Mouse (Mus musculus) intestine, postnatal 0 days (tissue): ENCODE data around the gene Bach1. TPM values are rescaled to one million over a fixed set of nuclear protein-coding genes. Genes with fewer than 3 reads are reported as not detected.

ENCODE experiments used
- ATAC-seq: fragments of 200-750 bp; cut with Nextera tagmentation; 2 replicates; pipeline ENCODE4 v1.8.0; 2017; ENCODE audit warnings: mild to moderate bottlenecking, moderate TSS enrichment, moderate library complexity
- H3K27ac ChIP-seq: fragments of 300-500 bp; sonication (generic); 2 replicates; pipeline ENCODE4 v1.5.1; 2014; ENCODE audit warnings: mild to moderate bottlenecking, low read depth, low read length, moderate library complexity
- H3K27me3 ChIP-seq: fragments of 300-500 bp; sonication (generic); replicated peaks from 2 replicates; pipeline ENCODE4 v1.6.1; 2014; ENCODE audit warnings: low read length, mixed read lengths; ENCODE audit not compliant: control insufficient read depth, insufficient read depth
- H3K36me3 ChIP-seq: fragments of 300-500 bp; sonication (generic); 2 replicates; pipeline ENCODE4 v1.6.1; 2014; ENCODE audit warnings: mild to moderate bottlenecking, moderate library complexity; ENCODE audit not compliant: control insufficient read depth, insufficient read depth
- H3K4me1 ChIP-seq: fragments of 300-500 bp; sonication (generic); replicated peaks from 2 replicates; pipeline ENCODE4 v1.6.1; 2014; ENCODE audit warnings: antibody characterized with exemption, low read length, mixed read lengths; ENCODE audit not compliant: control insufficient read depth, insufficient read depth
- H3K4me2 ChIP-seq: fragments of 300-500 bp; sonication (generic); replicated peaks from 2 replicates; pipeline ENCODE4 v1.6.1; 2014; ENCODE audit warnings: low read depth, mild to moderate bottlenecking, moderate library complexity
- H3K4me3 ChIP-seq: fragments of 300-500 bp; sonication (generic); 2 replicates; pipeline ENCODE4 v1.5.1; 2014; ENCODE audit warnings: low read depth, low read length
- H3K9ac ChIP-seq: fragments of 300-500 bp; sonication (generic); 2 replicates; pipeline ENCODE4 v1.6.1; 2014; ENCODE audit warnings: mild to moderate bottlenecking, low read depth, low read length
- H3K9me3 ChIP-seq: fragments of 300-500 bp; sonication (generic); 2 replicates; pipeline ENCODE4 v1.6.1; 2016; ENCODE audit warnings: mixed run types; ENCODE audit not compliant: control insufficient read depth
- CTCF ChIP-seq: sonication (generic); IDR thresholded peaks from 2 replicates; pipeline ENCODE4 v1.5.1; 2016; ENCODE audit warnings: low read depth, mild to moderate bottlenecking, control low read depth, antibody characterized with exemption, moderate library complexity
- WGBS: fragments of 180-500 bp; shearing (Covaris S2); extraction: QIAGEN DNeasy Blood & Tissue Kit; methylation state at CpG from one replicate; pipeline ENCODE4 v1.1.7; 2014; 5-methylcytosine and 5-hydroxymethylcytosine counted together
- polyA plus RNA-seq: library from polyadenylated mRNA; unstranded; fragments of >200 nt; fragmentation: Nextera tagmentation; extraction: Ambion mirVana; gene quantifications from 2 replicates; pipeline ENCODE4 v1.2.1, GENCODE M21; 2015

Bach1 gene
- polyA plus RNA-seq, 1 experiment from 2014 or later, result 21.3 TPM

DNA sequence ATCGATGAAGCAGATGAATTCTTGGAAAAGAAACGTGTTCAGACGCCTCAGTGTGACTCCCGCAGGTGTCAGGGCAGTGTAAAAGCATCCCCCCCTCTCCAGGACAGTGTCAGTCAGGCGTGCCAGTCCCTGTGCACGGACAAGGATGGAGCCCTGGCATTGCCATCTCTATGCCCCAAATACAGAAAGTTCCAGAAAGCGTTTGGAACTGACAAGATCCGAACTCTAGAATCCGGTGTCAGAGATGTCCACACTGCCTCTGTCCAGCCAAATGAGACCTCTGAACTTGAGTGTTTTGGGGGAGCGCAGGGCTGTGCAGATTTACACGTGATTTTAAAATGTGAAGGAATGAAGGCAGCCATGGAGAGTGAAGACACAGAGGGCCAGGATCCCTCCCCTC is 20.3 kb downstream of the Bach1 start:
- H3K4me3 ChIP-seq, result no peak overlapping the region
- no peak for ATAC-seq
- no peaks in the 10 kb centered on the region for H3K27me3 ChIP-seq
- 94% methylated on average over 11 of the region's 11 CpGs for WGBS
- peaks cover 57% of the 10 kb centered on the region for H3K36me3 ChIP-seq
- H3K4me1 ChIP-seq, result 0 out of 2 replicates have a peak, but pooled peaks cover 3% of the 10 kb centered on the region
- no peaks in the 10 kb centered on the region for H3K9me3 ChIP-seq
- no peak overlapping the region for H3K27ac ChIP-seq
- no peak for TF ChIP-seq CTCF
- H3K9ac ChIP-seq, result no peak overlapping the region
- H3K4me2 ChIP-seq, result no peak overlapping the region

DNA sequence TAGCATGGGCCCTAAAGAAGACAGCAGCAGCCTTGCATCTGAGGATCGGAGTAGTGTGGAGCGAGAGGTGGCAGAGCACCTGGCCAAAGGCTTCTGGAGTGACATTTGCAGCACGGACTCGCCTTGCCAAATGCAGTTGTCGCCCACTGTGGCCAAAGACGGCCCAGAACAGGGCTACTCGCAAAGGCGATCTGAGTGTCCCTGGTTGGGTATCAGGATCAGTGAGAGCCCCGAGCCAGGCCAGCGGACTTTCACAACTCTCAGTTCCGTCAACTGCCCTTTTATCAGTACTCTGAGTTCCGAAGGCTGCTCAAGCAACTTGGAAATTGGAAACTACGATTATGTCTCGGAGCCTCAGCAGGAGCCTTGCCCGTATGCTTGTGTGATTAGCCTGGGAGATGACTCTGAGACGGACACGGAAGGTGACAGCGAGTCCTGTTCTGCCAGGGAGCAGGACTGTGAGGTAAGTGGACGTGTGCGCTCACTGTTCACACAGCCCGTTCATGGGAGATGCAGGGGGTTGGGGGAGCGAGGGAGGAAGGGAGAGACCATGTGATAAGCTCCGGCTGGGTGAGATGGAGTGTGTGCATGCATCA is 21.0 kb downstream of the Bach1 start:
- Histone ChIP-seq H3K4me2 (no peak overlapping the region), H3K4me1 (0 out of 2 replicates have a peak, but pooled peaks cover under 1% of the 10 kb centered on the region), H3K9me3 (no peaks in the 10 kb centered on the region), H3K27me3 (no peaks in the 10 kb centered on the region), H3K4me3 (no peak overlapping the region), H3K9ac (no peak overlapping the region), H3K27ac (no peak overlapping the region; the same call in 1 of the 2 replicates), H3K36me3 (peaks cover 63% of the 10 kb centered on the region)
- 90% methylated on average over 23 of the region's 23 CpGs for WGBS
- TF ChIP-seq CTCF, result no peak
- ATAC-seq, result no peak

DNA sequence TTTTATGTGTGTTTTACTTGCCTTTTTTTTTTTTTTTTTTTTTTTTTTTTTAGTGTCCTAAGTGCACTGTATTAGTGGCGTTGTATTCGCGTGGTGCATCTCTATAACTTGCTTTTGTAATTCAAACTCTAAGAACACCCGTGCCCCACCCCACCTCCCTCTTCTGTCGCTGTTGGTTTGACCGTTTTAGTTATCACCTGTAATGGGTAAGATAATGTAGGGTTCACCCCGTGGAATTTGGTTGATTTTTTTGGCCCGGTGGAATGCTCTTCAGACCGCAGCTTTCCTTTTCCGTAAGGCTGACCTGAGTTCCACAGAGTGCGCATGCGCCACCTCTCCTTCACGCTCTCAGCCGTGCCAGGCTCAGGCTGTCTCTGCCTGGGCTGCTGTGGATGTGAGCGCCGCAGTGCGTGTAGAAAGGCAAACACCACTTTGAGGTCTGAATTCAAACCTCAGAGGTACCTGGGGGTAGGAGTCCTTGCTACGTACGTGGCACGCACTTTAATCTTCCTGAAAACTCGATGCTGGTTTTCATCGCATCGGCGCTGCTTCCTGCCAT is 22.2 kb downstream of the Bach1 start:
- Histone ChIP-seq H3K27ac (no peak overlapping the region), H3K36me3 (peaks cover 60% of the 10 kb centered on the region), H3K9me3 (no peaks in the 10 kb centered on the region), H3K9ac (no peak overlapping the region), H3K4me3 (no peak overlapping the region), H3K27me3 (no peaks in the 10 kb centered on the region), H3K4me2 (no peak overlapping the region), H3K4me1 (no peaks in the 10 kb centered on the region)
- no peak for TF ChIP-seq CTCF
- no peak for ATAC-seq
- 94% methylated on average over 24 of the region's 24 CpGs for WGBS

DNA sequence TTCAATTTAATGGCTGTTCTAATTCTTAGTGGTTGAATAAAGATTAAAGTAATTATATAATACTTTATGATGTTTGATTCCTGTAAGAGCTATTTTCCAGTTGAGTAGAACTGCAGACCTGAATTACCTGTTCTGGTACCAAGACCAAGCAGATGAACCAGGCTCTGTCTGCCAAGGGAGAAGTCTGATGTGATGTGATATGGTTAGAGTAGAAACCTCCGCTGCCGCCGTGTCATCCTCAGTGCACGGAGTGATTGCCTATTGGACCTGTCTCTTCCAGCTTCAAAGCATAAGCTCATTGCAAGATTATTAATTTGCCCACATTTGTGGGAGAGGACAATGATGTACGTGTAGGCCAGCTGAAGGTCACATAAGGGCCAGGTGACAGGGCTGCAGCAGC is 24.1 kb downstream of the Bach1 start:
- 94% methylated on average over 5 of the region's 5 CpGs for WGBS
- ATAC-seq, result no peak
- no peak overlapping the region for H3K9ac ChIP-seq
- H3K4me1 ChIP-seq, result no peaks in the 10 kb centered on the region
- H3K4me2 ChIP-seq, result no peak overlapping the region
- H3K36me3 ChIP-seq, result peaks cover 68% of the 10 kb centered on the region
- no peaks in the 10 kb centered on the region for H3K27me3 ChIP-seq
- no peak overlapping the region for H3K27ac ChIP-seq
- no peak for TF ChIP-seq CTCF
- H3K4me3 ChIP-seq, result no peak overlapping the region
- H3K9me3 ChIP-seq, result no peaks in the 10 kb centered on the region

DNA sequence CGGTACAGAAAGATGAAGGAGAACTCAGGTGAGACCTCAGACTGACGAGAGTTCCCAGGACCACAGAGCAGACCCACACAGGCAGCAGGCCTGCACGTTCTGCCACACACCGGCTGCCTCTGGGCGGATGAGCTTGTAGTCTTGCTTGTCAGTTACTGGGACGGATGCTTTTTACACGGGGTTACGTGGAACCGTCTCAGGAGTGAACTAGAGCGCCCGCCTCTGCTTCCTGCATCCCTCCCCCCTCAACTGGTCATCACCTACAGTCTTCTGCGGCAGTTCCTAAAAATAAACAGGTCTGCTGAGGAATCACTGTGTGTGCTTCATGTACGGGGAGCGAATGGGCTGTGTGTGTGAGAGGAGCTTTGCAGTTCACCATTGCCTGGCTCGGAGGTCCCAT is 24.7 kb downstream of the Bach1 start:
- Histone ChIP-seq H3K27me3 (no peaks in the 10 kb centered on the region), H3K36me3 (peaks cover 73% of the 10 kb centered on the region), H3K4me3 (no peak overlapping the region), H3K9me3 (no peaks in the 10 kb centered on the region), H3K27ac (no peak overlapping the region), H3K4me2 (no peak overlapping the region), H3K9ac (no peak overlapping the region), H3K4me1 (no peaks in the 10 kb centered on the region)
- no peak for ATAC-seq
- no peak for TF ChIP-seq CTCF
- 87% methylated on average over 15 of the region's 15 CpGs for WGBS

DNA sequence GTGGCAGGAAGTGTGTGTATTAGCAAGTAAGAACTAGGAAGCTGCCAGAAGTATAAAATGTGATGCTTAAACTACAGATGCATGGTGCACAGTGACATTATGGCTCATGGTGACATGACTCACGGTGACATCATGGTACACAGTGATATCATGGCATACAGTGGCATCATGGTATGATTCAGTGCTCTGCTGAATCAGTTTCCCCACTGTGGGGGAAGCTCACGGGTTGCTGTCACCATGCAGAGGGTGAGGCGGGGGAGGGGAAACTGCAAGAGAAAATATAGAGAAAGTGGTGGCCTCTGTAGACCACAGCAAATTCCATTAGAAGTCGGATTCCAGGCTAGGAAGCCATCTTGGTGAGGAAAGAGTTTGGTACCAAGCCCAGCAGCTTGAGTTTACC is 26.1 kb downstream of the Bach1 start:
- no peaks in the 10 kb centered on the region for H3K4me1 ChIP-seq
- no peak overlapping the region for H3K4me2 ChIP-seq
- 79% methylated on average over 4 of the region's 4 CpGs for WGBS
- H3K27ac ChIP-seq, result 0 out of 2 replicates have a peak overlapping the region, but pooled peaks have one; percentile 41
- TF ChIP-seq CTCF, result no peak
- 0 out of 2 replicates have a peak, but pooled peaks have one; percentile 17 for ATAC-seq
- H3K36me3 ChIP-seq, result peaks cover 78% of the 10 kb centered on the region
- H3K9me3 ChIP-seq, result no peaks in the 10 kb centered on the region
- H3K4me3 ChIP-seq, result no peak overlapping the region
- no peak overlapping the region for H3K9ac ChIP-seq
- no peaks in the 10 kb centered on the region for H3K27me3 ChIP-seq
